Mouse (Mus musculus): Measurements from ENCODE around the gene Gm8453.
"Not testable (repeated sequence)": the region's sequence is repeated elsewhere in the genome, so short reads cannot be mapped to it uniquely, and the experiment has no call there.

Gene Gm8453

DNA sequence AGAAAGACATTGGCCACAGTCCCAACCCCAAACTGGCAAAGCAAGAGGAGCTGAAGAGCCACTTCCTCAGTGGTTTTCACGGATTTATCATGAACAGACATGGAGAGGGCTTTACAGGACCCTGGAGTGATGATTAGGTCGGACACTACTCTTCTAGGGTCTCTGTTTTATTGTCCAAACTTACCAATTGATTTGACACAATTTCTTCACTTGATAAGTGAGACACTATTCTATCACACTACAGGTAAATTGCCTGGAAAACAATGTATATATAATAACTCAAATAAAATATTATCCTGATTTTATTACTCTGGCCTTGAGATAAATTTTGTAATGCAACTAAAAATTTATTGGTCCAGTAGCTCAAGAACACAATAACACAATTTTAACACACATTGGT is at the start of gene Gm8453:
Gene Gm8453, minus strand, starts transcription at position 101 of the 400 bp plus-strand sequence.
- not testable (repeated sequence) for DNase-seq (ENCODE audit: low read depth, low spot score)

DNA sequence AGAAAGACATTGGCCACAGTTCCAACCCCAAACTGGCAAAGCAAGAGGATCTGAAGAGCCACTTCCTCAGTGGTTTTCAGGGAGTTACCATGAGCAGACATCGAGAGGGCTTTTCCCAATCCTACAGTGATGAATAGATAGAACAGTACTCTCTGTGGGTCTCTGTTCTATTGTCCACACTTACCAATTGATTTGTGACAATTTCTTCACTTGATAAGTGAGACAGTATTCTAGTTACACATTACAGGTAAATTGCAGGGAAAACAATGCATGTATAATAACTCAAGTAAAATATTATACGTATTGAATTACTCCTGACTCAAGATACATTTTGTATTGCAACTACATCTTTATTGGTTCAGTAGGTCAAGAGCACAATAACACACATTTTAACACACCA is 28.1 kb downstream of the Gm8453 start, which contains the start of gene Gm8653:
Gene Gm8653, minus strand, starts transcription at position 101 of the 400 bp plus-strand sequence.
- not testable (repeated sequence) for DNase-seq (ENCODE audit: low read depth, low spot score)

DNA sequence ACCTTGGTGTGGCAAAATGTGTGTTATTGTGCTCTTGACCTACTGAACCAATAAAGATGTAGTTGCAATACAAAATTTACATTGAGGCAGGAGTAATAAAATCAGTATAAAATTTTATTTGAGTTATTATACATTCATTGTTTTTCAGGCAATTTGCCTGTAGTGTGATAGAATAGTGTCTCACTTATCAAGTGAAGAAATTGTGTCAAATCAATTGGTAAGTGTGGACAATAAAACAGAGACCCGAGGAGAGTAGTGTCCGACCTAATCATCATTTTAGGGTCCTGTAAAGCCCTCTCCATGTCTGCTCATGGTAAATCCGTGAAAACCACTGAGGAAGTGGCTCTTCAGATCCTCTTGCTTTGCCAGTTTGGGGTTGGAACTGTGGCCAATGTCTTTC is 40.2 kb downstream of the Gm8453 start, which contains the start of gene Vmn1r143:
Gene Vmn1r143, plus strand, starts transcription at position 301 of the 400 bp plus-strand sequence.
- not testable (repeated sequence) for DNase-seq (ENCODE audit: low read depth, low spot score)
